Mouse (Mus musculus): Measurements from ENCODE around the gene Cd93. TPM values are rescaled to one million over a fixed set of nuclear protein-coding genes. Genes with fewer than 3 reads are reported as not detected.

Cd93 gene
- total and polyA plus RNA-seq, 3 experiments: not detected

- Histone ChIP-seq H3K36me3 (ENCODE audit: control insufficient read depth in 1 of 2, insufficient read depth in 2 of 2, low read length in 2 of 2) (no peaks in the 10 kb centered on the region), H3K9me3 (replicated peaks; ENCODE audit: insufficient read depth, low read length) (no peaks in the 10 kb centered on the region), H3K27ac (ENCODE audit: control insufficient read depth, low read depth, low read length) (no peak overlapping the region), H3K4me1 (ENCODE audit: control insufficient read depth in 1 of 2, insufficient read depth in 2 of 2, low read length in 2 of 2) (no peaks in the 10 kb centered on the region), H3K4me3 (ENCODE audit: control insufficient read depth in 1 of 2, insufficient read depth in 1 of 2, low read depth in 2 of 2, low read length in 2 of 2) (no peak overlapping the region), H3K9ac (ENCODE audit: control insufficient read depth, low read depth, low read length, poor library complexity, severe bottlenecking) (no peak overlapping the region), H3K27me3 (ENCODE audit: control insufficient read depth in 1 of 2, insufficient read depth in 2 of 2, low read length in 2 of 2) (no peaks in the 10 kb centered on the region), H3K79me2 (ENCODE audit: control insufficient read depth, insufficient read depth, low read length, poor library complexity) (no peaks in the 10 kb centered on the region)
- DNase-seq (ENCODE audit: low read depth, low spot score): no peak
- TF ChIP-seq CHD1 (IDR thresholded peaks at IDR 0.05; ENCODE audit: low read depth, low read length): no peak
- TF ChIP-seq ELF1 (IDR thresholded peaks at IDR 0.05; ENCODE audit: low read depth, low read length): no peak
- no peak for TF ChIP-seq GATA1 (IDR thresholded peaks at IDR 0.05; ENCODE audit: low read depth, low read length)
- TF ChIP-seq NELFE (IDR thresholded peaks at IDR 0.05; ENCODE audit: low read depth, low read length): no peak
- no peak for TF ChIP-seq POLR2AphosphoS2 (IDR thresholded peaks at IDR 0.05; ENCODE audit: low read length)
- TF ChIP-seq CTCF (IDR thresholded peaks at IDR 0.05 in 2 of 3, conservative IDR thresholded peaks at IDR 0.05 in 1 of 3; ENCODE audit: control insufficient read depth in 1 of 3, insufficient read depth in 1 of 3, low read depth in 2 of 3, low read length in 3 of 3, poor library complexity in 1 of 3, severe bottlenecking in 1 of 3): no peak
- no peak for TF ChIP-seq MYB (IDR thresholded peaks at IDR 0.05; ENCODE audit: low read depth, low read length)
- TF ChIP-seq GABPA (IDR thresholded peaks at IDR 0.05; ENCODE audit: low read depth, low read length): no peak
- no peak for TF ChIP-seq BHLHE40 (IDR thresholded peaks at IDR 0.05; ENCODE audit: borderline replicate concordance, low read depth, low read length)
- no peak for TF ChIP-seq CHD2 (IDR thresholded peaks at IDR 0.05; ENCODE audit: low read length)
- TF ChIP-seq MYC (IDR thresholded peaks at IDR 0.05; ENCODE audit: low read depth, low read length): no peak
- no peak for TF ChIP-seq TCF12 (IDR thresholded peaks at IDR 0.05; ENCODE audit: low read depth, low read length)
- TF ChIP-seq UBTF (IDR thresholded peaks at IDR 0.05; ENCODE audit: borderline replicate concordance, insufficient read depth, low read depth, low read length): no peak
Measured at GRCm38 (mm10) chr2:148478141-148478701, 34.9 kb upstream of the Cd93 start.

GRCm38 (mm10) chr2:148477346-148477745 is 34.0 kb upstream of the Cd93 start:
- no peak for DNase-seq (ENCODE audit: low read depth, low spot score)
- Histone ChIP-seq H3K9me3 (replicated peaks; ENCODE audit: insufficient read depth, low read length) (no peaks in the 10 kb centered on the region), H3K36me3 (ENCODE audit: control insufficient read depth in 1 of 2, insufficient read depth in 2 of 2, low read length in 2 of 2) (no peaks in the 10 kb centered on the region), H3K27me3 (ENCODE audit: control insufficient read depth in 1 of 2, insufficient read depth in 2 of 2, low read length in 2 of 2) (no peaks in the 10 kb centered on the region), H3K27ac (ENCODE audit: control insufficient read depth, low read depth, low read length) (no peak overlapping the region), H3K4me3 (ENCODE audit: control insufficient read depth in 1 of 2, insufficient read depth in 1 of 2, low read depth in 2 of 2, low read length in 2 of 2) (no peak overlapping the region), H3K79me2 (ENCODE audit: control insufficient read depth, insufficient read depth, low read length, poor library complexity) (no peaks in the 10 kb centered on the region), H3K9ac (ENCODE audit: control insufficient read depth, low read depth, low read length, poor library complexity, severe bottlenecking) (no peak overlapping the region), H3K4me1 (ENCODE audit: control insufficient read depth in 1 of 2, insufficient read depth in 2 of 2, low read length in 2 of 2) (no peaks in the 10 kb centered on the region)
- TF ChIP-seq ZC3H11A (IDR thresholded peaks at IDR 0.05; ENCODE audit: low read depth, low read length): no peak
- no peak for TF ChIP-seq MXI1 (IDR thresholded peaks at IDR 0.05; ENCODE audit: low read depth, low read length)
- no peak for TF ChIP-seq KAT2A (conservative IDR thresholded peaks at IDR 0.05; ENCODE audit: low read depth, low read length)
- TF ChIP-seq UBTF (IDR thresholded peaks at IDR 0.05; ENCODE audit: borderline replicate concordance, insufficient read depth, low read depth, low read length): no peak
- TF ChIP-seq GATA1 (IDR thresholded peaks at IDR 0.05; ENCODE audit: low read depth, low read length): no peak
- TF ChIP-seq TAL1 (IDR thresholded peaks at IDR 0.05; ENCODE audit: low read length): no peak
- TF ChIP-seq EP300 (IDR thresholded peaks at IDR 0.05; ENCODE audit: low read depth in 1 of 2, low read length in 2 of 2): no peak
- no peak for TF ChIP-seq ETS1 (IDR thresholded peaks at IDR 0.05; ENCODE audit: low read depth, low read length)
- no peak for TF ChIP-seq TBP (IDR thresholded peaks at IDR 0.05; ENCODE audit: low read depth, low read length)
- TF ChIP-seq MYB (IDR thresholded peaks at IDR 0.05; ENCODE audit: low read depth, low read length): no peak
- no peak for TF ChIP-seq MYC (IDR thresholded peaks at IDR 0.05; ENCODE audit: low read depth, low read length)
- TF ChIP-seq SMC3 (IDR thresholded peaks at IDR 0.05; ENCODE audit: low read depth, low read length): no peak
- no peak for TF ChIP-seq POLR2AphosphoS2 (IDR thresholded peaks at IDR 0.05; ENCODE audit: low read length)
- no peak for TF ChIP-seq CTCF (IDR thresholded peaks at IDR 0.05 in 2 of 3, conservative IDR thresholded peaks at IDR 0.05 in 1 of 3; ENCODE audit: control insufficient read depth in 1 of 3, insufficient read depth in 1 of 3, low read depth in 2 of 3, low read length in 3 of 3, poor library complexity in 1 of 3, severe bottlenecking in 1 of 3)
- TF ChIP-seq ZKSCAN1 (IDR thresholded peaks at IDR 0.05; ENCODE audit: low read depth, low read length): no peak
- no peak for TF ChIP-seq MEF2A (IDR thresholded peaks at IDR 0.05; ENCODE audit: extremely low read depth, insufficient replicate concordance, low read depth, low read length, poor library complexity, severe bottlenecking)
- no peak for TF ChIP-seq BHLHE40 (IDR thresholded peaks at IDR 0.05; ENCODE audit: borderline replicate concordance, low read depth, low read length)
- TF ChIP-seq ZMIZ1 (IDR thresholded peaks at IDR 0.05; ENCODE audit: low read depth, low read length): no peak
